Mouse (Mus musculus) stomach, embryonic 14.5 days (tissue): ENCODE data around the gene Arhgef5. TPM values are rescaled to one million over a fixed set of nuclear protein-coding genes. Genes with fewer than 3 reads are reported as not detected.

Experiments
- ATAC-seq: fragments of 200-750 bp; cut with Nextera tagmentation; 2 replicates; pipeline ENCODE4 v1.8.0; 2017; ENCODE audit warnings: low read depth, moderate TSS enrichment; ENCODE audit not compliant: insufficient number of reproducible peaks, insufficient read depth, low FRiP score
- H3K27ac ChIP-seq: fragments of 300-500 bp; sonication (generic); 2 replicates; pipeline ENCODE4 v1.5.1; 2014; ENCODE audit warnings: mild to moderate bottlenecking, low read length, moderate library complexity, mixed read lengths
- H3K27me3 ChIP-seq: fragments of 300-500 bp; sonication (generic); 2 replicates; pipeline ENCODE4 v1.6.1; 2014; ENCODE audit warnings: low read length, control low read depth, mixed read lengths; ENCODE audit not compliant: control insufficient read depth, insufficient read depth
- H3K36me3 ChIP-seq: fragments of 300-500 bp; sonication (generic); 2 replicates; pipeline ENCODE4 v1.6.1; 2014; ENCODE audit warnings: mild to moderate bottlenecking, control low read depth, low read length, moderate library complexity, mixed read lengths; ENCODE audit not compliant: control insufficient read depth, insufficient read depth
- H3K4me1 ChIP-seq: fragments of 300-500 bp; sonication (generic); 2 replicates; pipeline ENCODE4 v1.6.1; 2014; ENCODE audit warnings: low read length, control low read depth, mixed read lengths; ENCODE audit not compliant: control insufficient read depth, insufficient read depth
- H3K4me2 ChIP-seq: fragments of 300-500 bp; sonication (generic); replicated peaks from 2 replicates; pipeline ENCODE4 v1.6.1; 2014; ENCODE audit warnings: low read depth, low read length, control low read depth
- H3K4me3 ChIP-seq: fragments of 300-500 bp; sonication (generic); 2 replicates; pipeline ENCODE4 v1.5.1; 2014; ENCODE audit warnings: low read depth, low read length, control low read depth
- H3K9ac ChIP-seq: fragments of 300-500 bp; sonication (generic); replicated peaks from 2 replicates; pipeline ENCODE4 v1.6.1; 2014; ENCODE audit warnings: low read depth, mild to moderate bottlenecking, control low read depth, low read length, moderate library complexity, mixed read lengths
- H3K9me3 ChIP-seq: fragments of 300-500 bp; sonication (generic); 2 replicates; pipeline ENCODE4 v1.6.1; 2016; ENCODE audit warnings: low read depth, low read length, control low read depth; ENCODE audit not compliant: control insufficient read depth
- WGBS: fragments of 180-500 bp; shearing (Covaris S2); extraction: QIAGEN DNeasy Blood & Tissue Kit; methylation state at CpG from one replicate; pipeline ENCODE4 v1.1.7; 2014; 5-methylcytosine and 5-hydroxymethylcytosine counted together
- polyA plus RNA-seq: library from polyadenylated mRNA; unstranded; fragments of >200 nt; fragmentation: Nextera tagmentation; extraction: Ambion mirVana; gene quantifications from 2 replicates; pipeline ENCODE4 v1.2.1, GENCODE M21; 2014

Gene Arhgef5
- polyA plus RNA-seq, 1 experiment from 2014 or later: 20.1 TPM

GRCm38 (mm10) chr6:43337491-43337961 lies 72.1 kb downstream of the Arhgef5 start:
- ATAC-seq: peak; percentile 88; the same call in 1 of the 2 replicates
- Histone ChIP-seq H3K9me3 (no peaks in the 10 kb centered on the region), H3K4me1 (peaks cover 5% of the 10 kb centered on the region), H3K9ac (no peak overlapping the region), H3K36me3 (no peaks in the 10 kb centered on the region), H3K4me2 (no peak overlapping the region), H3K4me3 (no peak overlapping the region), H3K27ac (no peak overlapping the region), H3K27me3 (no peaks in the 10 kb centered on the region)
- whole genome bisulfite sequencing: 38% methylated on average over 10 of the region's 10 CpGs

- H3K27ac ChIP-seq: no peak overlapping the region
- ATAC-seq: peak; percentile 49
- H3K4me2 ChIP-seq: no peak overlapping the region
Measured at GRCm38 (mm10) chr6:43338804-43339203, 73.4 kb downstream of the Arhgef5 start.

More at GRCm38 (mm10) chr6:43338804-43339203, 73.4 kb downstream of the Arhgef5 start:
- 33% methylated on average over 2 of the region's 2 CpGs for WGBS
- Histone ChIP-seq H3K9ac (no peak overlapping the region), H3K4me3 (no peak overlapping the region), H3K9me3 (no peaks in the 10 kb centered on the region), H3K27me3 (no peaks in the 10 kb centered on the region), H3K4me1 (peaks cover 5% of the 10 kb centered on the region), H3K36me3 (no peaks in the 10 kb centered on the region)

Other genes starting within 250 kb of the Arhgef5 start
- gene Olfr441, start 159.2 kb upstream of the Arhgef5 start, polyA plus RNA-seq: not detected in 2 replicates
- not detected in 2 replicates for gene Olfr237-ps1, start 119.0 kb upstream of the Arhgef5 start, polyA plus RNA-seq
- gene Olfr437, start 102.3 kb upstream of the Arhgef5 start, polyA plus RNA-seq: not detected in 2 replicates
- not detected in 2 replicates for gene Olfr13, start 93.4 kb upstream of the Arhgef5 start, polyA plus RNA-seq
- gene Olfr435, start 68.4 kb upstream of the Arhgef5 start, polyA plus RNA-seq: not detected in 2 replicates
- gene Olfr434, start 52.6 kb upstream of the Arhgef5 start, polyA plus RNA-seq: not detected in 2 replicates
- not detected in 2 replicates for gene Olfr47, start 34.1 kb upstream of the Arhgef5 start, polyA plus RNA-seq
- not detected in 2 replicates for gene Nobox, start 44.0 kb downstream of the Arhgef5 start, polyA plus RNA-seq